Mouse (Mus musculus): ENCODE measurements around the gene Selenoo.

Gene Selenoo

GRCm38 (mm10) chr15:89088607-89089247 lies at the start of gene Selenoo:
TSS of gene Selenoo (plus strand) at chr15:89089084.
- peak; percentile 94 for DNase-seq

GRCm38 (mm10) chr15:89044381-89044780 lies 44.5 kb upstream of the Selenoo start:
- DNase-seq: no peak

GRCm38 (mm10) chr15:89046356-89046755 lies 42.5 kb upstream of the Selenoo start:
- DNase-seq: no peak

- DNase-seq: no peak
These were observed 34.2 kb upstream of the Selenoo start for GRCm38 (mm10) chr15:89054666-89055065.

GRCm38 (mm10) chr15:89058736-89059135 lies 30.1 kb upstream of the Selenoo start:
- no peak for DNase-seq

GRCm38 (mm10) chr15:89059161-89059931 lies 29.5 kb upstream of the Selenoo start, which contains the start of gene Panx2:
TSS of gene Panx2 (plus strand) at chr15:89059734.
- no peak for DNase-seq

- DNase-seq: no peak
These were observed 28.7 kb upstream of the Selenoo start for GRCm38 (mm10) chr15:89060032-89060681.

GRCm38 (mm10) chr15:89060811-89061460 lies 27.9 kb upstream of the Selenoo start:
- no peak for DNase-seq

- DNase-seq: no peak
These were observed 26.9 kb upstream of the Selenoo start for GRCm38 (mm10) chr15:89061761-89062517.

GRCm38 (mm10) chr15:89062518-89062910 lies 26.4 kb upstream of the Selenoo start:
- DNase-seq: no peak

- DNase-seq: no peak
These were observed 25.9 kb upstream of the Selenoo start for GRCm38 (mm10) chr15:89063001-89063400.

- DNase-seq: no peak
These were observed 25.3 kb upstream of the Selenoo start for GRCm38 (mm10) chr15:89063536-89063935.

- no peak for DNase-seq
These were observed 24.0 kb upstream of the Selenoo start for GRCm38 (mm10) chr15:89064891-89065290.

- no peak for DNase-seq
These were observed 21.3 kb upstream of the Selenoo start for GRCm38 (mm10) chr15:89067609-89068008.

GRCm38 (mm10) chr15:89068226-89068625 lies 20.7 kb upstream of the Selenoo start:
- DNase-seq: no peak

- DNase-seq: no peak
These were observed 19.5 kb upstream of the Selenoo start for GRCm38 (mm10) chr15:89069336-89069840.

GRCm38 (mm10) chr15:89070606-89071005 lies 18.3 kb upstream of the Selenoo start:
- no peak for DNase-seq

- DNase-seq: no peak
These were observed 14.8 kb upstream of the Selenoo start for GRCm38 (mm10) chr15:89073993-89074603.

- DNase-seq: no peak
These were observed 14.0 kb upstream of the Selenoo start, which contains the start of gene Trabd for GRCm38 (mm10) chr15:89074613-89075477. TSS of gene Trabd (plus strand) at chr15:89075124.

GRCm38 (mm10) chr15:89075478-89076147 lies 13.3 kb upstream of the Selenoo start:
- DNase-seq: peak; percentile 90
